Mouse (Mus musculus): ENCODE results near the gene Kif21b.

Kif21b gene

DNA sequence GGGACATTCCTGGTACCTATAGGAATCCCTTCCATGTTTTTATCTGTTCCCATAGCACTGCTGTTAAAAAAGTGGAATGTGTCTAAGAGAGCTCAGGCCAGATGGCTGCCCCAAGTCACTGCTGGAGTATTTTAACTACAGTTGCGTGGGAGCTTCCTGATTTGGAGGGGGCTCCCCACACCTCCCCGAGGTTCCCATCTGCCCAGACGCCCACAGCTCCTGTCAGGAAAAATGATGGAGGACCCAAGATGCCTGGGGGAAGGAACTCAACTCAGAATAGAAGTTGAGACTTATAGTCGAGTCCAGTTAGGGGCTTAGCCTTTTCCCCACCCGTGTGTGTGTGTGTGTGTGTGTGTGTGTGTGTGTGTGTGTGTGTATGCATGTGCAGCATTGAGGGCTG, 2.8 kb upstream of the Kif21b start:
- no peak for DNase-seq (ENCODE audit: extremely low spot score, low read depth, low spot score)

DNA sequence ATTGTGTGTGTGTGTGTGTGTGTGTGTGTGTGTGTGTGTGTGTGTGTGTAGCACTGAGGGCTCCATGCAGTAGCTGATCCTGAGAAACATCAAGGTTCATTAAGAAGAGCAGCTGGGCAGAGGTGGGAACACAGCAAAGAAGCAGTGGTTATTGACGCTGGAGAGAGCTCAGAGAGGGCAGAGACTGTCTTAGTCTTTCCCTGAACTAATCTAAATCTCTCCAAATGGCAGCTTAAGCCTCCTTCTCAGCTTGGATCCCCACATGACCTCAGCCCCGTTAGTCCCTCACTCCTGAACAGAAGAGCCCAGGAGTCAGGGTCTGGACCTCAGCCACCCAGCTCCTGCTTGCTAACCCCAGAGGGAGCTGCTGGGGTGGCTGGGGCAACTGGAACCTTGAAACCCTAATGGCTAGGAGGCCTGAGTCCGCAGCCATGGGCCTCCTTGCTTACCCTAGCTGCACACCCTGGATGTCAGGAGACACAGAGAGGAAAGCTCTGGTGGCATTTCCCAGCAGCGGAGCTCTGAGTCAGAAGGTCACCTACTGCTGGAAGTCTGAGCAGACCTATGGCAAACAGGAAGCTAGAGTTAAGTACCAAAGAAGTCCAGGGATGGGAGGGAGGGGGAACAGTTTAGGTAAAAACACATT, 2.1 kb upstream of the Kif21b start:
- no peak for DNase-seq (ENCODE audit: extremely low spot score, low read depth, low spot score)

- DNase-seq (ENCODE audit: extremely low spot score, low read depth, low spot score) = no peak
Measured at GRCm38 (mm10) chr1:136130107-136130506, 1.1 kb upstream of the Kif21b start.

DNA sequence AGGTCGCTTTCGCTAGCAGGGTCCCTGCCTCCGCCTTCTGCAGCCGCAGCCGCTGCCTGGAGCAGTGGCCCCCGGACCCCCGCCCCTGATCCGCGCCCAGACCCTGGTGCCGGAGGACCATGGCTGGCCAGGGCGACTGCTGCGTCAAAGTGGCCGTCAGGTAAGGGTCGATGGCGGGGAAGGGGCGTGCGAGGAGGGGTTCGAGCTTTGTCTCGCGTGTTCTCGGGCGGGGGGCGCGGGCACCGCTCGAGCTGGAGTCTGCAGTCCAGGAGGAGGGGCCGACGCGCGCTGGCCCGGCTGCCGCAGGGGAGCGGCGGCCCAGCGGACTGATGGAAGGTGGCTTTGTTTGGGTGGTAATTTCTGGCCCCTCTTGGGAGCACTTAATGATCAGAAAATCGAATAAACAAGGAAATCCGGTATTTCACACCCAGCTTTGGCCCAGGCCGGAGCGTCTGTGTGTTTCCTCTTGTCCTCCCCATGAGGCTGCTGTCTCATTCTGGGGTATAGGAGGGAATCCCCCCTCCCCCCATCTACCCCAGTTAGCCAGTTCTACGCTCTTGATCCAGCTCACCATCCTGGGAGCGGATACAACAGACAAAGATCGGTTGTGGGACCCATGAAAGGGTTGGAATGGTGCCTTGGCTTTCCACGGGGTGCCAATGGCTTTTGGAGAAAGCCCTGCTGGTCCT, 558 bp downstream of the Kif21b start:
- no peak for DNase-seq (ENCODE audit: extremely low spot score, low read depth, low spot score)

- no peak for DNase-seq (ENCODE audit: extremely low spot score, low read depth, low spot score)
Measured at GRCm38 (mm10) chr1:136132386-136133201, 1.4 kb downstream of the Kif21b start.

DNA sequence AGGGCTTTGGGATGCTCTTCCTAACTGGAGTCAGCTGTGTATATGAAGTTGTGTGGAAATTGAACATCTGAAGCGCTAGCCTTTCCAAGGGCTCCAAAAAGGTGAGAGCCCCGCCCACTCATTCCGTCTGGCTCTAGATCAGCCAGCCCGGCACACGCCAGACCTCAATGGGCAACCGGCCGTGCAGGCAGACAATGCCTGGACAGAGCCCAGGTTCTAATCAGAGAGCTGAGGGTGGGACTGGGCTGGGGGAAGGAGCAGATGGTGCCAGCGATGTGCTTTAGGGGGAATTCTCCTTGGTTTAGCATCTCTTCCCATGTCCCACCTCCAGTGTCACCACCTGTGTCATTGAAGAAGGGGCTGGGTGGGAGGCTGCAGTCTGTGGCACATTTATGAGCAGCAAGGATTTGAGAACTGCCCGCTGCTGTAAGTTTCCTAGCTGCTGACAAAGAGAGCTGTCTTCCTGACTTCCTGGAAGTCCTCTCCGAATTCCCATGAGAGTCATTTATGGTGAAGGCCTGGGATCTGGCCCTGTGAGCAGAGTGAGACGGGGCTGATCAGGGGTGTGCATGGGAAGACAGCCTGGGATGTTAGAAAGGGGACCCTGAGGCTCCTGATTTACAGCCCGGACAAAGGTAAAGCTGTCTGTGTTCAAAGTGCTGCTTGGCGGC, 2.5 kb downstream of the Kif21b start:
- DNase-seq (ENCODE audit: extremely low spot score, low read depth, low spot score) = no peak

GRCm38 (mm10) chr1:136134547-136134946, 3.4 kb downstream of the Kif21b start:
- no peak for DNase-seq (ENCODE audit: extremely low spot score, low read depth, low spot score)

GRCm38 (mm10) chr1:136135046-136135445, 3.9 kb downstream of the Kif21b start:
- DNase-seq (ENCODE audit: extremely low spot score, low read depth, low spot score) = no peak

DNA sequence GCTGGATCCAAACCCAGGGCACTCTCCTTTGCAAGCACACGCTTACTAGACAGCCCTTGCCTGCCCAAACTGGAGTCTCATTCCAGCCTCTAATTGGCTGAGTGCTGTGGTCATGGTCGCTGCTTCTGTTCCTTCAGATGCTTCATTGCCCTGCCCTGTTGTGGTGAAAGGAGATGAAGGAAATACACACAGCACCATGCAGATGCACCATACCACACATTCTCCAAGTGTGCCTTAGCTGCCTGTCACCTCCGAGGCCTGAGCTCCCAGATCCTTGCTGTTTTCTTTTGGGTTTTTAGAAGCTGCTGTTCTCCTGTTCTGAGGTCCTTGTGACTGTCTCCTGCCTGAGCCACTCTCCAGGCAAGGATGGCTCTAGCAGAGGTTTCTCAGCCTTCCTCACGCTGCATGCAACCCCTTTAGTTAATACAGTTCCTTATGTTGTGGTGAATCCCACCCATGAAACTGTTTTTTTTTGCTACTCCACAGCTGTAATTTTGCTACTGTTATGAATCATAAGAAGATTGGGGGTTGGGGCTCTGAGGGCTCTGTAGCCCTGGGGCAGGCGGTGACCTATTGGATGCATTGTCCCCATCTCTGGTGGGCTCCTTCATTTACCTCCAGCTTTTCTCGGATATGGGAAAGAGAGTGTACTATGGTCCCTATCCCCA, 4.7 kb downstream of the Kif21b start:
- DNase-seq (ENCODE audit: extremely low spot score, low read depth, low spot score) = no peak

DNA sequence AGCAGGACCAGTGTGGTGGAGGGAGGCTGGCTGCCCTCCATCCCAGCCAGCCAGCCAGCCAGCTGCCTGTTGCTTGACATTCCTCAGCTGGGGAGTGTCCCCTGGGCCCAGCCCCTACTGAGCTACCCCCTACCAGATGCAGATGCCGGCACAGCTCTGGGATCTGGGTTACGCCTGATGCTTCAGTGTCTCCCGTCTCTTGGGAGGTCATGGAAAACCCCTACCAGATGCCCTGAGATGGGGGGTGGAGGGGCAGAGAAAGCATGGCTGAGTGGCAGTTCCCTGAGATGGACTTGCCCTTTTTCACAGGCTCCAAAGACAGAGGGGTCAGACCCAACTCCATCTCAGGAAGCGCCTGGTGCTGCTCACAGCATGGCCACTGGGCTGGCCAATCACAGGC, 5.4 kb downstream of the Kif21b start:
- DNase-seq (ENCODE audit: extremely low spot score, low read depth, low spot score) = no peak

GRCm38 (mm10) chr1:136137071-136137531, 5.9 kb downstream of the Kif21b start:
- no peak for DNase-seq (ENCODE audit: extremely low spot score, low read depth, low spot score)

DNA sequence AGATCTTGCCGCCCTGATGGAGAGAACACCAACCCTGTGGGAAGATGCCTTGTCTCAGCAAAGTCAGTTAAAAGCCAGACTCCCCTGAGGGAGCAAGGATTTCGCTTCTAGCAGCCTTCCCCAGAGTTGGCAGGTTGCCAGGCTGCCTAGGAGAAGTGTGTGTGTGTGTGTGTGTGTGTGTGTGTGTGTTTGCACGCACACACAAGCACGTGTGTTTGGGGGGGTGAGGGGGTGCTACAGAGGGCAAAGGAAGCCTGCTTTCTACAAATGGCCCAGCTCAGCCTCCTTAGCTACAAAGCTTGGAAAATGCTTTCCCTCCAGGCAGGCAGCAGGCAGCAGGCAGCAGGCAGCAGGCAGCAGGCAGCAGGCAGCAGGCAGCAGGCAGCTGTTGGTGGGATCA, 6.4 kb downstream of the Kif21b start:
- no peak for DNase-seq (ENCODE audit: extremely low spot score, low read depth, low spot score)

- no peak for DNase-seq (ENCODE audit: extremely low spot score, low read depth, low spot score)
Measured at GRCm38 (mm10) chr1:136138191-136138830, 7.1 kb downstream of the Kif21b start.

DNA sequence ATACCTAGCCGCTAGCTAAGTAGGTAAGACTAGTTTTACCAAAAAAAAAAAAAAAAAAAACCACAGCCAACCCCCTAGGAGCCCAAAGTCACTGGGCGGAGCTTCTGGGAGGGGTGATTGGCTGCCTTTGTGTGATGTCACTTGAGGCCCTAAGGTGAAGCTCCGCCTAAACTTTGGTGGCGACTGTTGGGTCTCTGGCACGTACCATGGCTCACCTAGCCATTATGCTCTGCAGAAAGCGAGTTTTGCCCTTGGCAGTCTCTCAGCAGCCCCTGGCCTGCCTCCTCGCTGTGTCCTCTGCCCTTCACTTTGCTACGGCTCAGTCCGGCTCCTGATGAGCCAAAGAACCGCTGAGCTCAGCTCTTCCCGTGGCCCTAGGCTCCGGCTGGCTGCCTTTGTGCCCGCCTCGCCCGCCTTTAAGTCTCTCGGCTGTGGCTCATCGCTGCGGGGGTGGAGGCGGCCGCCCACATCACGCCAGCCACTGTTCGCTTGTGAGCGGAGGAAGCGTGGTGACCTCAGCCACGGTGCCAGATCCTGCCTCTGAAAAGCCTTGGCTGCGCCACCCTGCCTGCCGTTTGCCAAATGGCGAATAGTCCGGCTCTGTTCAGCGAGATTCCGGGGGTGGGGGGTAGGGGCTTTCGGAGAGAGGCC, 8.9 kb downstream of the Kif21b start:
- DNase-seq (ENCODE audit: extremely low spot score, low read depth, low spot score) = peak; percentile 67

DNA sequence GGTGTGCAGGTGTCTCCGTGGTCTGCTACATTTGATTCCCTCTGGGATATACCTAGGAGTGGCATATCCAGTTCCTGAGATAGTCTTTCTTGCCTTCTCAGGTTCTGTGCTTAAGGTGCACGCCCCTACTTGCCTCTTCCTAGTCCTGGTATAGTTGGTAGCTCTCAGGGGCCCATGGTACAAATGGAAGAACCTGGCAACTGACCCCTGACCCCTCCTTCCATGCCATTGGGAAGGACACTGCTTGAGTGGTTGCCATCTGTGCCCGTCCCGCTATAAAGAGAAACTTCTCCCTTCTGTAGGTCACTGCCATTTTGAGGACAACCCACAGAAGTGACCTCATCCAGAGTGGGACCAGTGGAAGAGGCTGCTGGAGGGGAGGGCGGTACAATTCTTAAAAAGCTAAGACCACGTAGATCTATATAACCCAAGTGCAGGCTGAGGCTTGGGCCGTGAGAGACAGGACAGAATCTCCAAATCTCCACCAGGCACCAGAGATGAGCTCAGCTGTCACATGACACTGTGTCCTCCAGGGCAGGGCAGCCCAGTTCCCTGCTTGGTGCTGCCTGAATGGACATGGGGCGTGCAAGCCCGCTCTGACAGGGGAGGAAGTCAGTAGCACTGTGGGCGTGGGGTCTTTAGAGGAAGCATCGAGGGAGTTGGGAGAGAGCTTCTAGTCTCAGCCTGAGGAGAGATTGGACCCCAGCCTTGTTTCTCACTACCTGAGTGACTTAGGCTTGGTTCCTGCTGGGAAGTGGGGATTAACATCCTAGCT, 10.2 kb downstream of the Kif21b start:
- no peak for DNase-seq (ENCODE audit: extremely low spot score, low read depth, low spot score)

GRCm38 (mm10) chr1:136142336-136142735, 11.1 kb downstream of the Kif21b start:
- DNase-seq (ENCODE audit: extremely low spot score, low read depth, low spot score) = no peak

GRCm38 (mm10) chr1:136143514-136143913, 12.3 kb downstream of the Kif21b start:
- DNase-seq (ENCODE audit: extremely low spot score, low read depth, low spot score) = no peak

DNA sequence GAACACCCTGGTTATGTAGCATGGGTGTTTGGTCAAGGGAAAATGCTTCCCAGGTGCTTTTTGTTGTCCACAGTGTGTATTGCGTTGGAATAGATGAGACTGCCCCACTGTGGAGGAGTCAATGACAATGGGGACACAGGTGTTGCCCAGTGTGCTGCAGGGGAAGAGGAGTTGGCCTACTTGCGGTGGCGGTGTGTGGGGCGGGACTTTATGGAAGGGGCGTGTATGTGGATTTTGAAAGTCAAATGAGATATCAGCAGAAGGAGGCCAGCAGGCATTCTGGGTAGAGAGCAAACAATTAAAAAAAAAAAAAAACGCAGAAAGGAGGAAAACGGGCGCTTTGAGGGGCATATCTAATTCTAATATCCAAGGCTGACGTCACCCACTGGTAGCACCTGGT, 18.5 kb downstream of the Kif21b start:
- DNase-seq (ENCODE audit: extremely low spot score, low read depth, low spot score) = no peak

DNA sequence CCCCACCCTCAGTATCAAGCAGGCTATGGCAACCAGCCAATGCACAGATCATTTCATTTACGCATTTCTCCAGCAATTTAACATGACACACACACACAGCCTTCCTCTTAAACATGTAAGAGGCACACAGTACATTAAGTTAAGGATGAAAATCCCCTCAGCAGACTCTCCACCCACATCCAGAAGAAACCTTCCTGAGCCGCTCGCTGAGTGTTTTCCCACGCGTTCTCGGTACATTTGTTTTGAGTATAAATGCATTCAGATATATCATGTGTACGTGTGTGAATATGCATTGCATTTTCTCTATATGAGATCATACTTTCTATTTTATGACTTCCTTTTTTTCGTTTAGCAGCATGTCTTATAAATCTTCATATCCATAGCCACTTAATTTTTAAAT, 20.2 kb downstream of the Kif21b start:
- no peak for DNase-seq (ENCODE audit: extremely low spot score, low read depth, low spot score)
